In genomic region chr8:128103380-128103779, GRCm38 (mm10) we compare ENCODE assay signal across 23 mouse cellular contexts.
"Had no signal": no experiment of that assay in that cellular context is flagged by ENCODE, and none has a peak within 500 bp of the region (broad histone marks: within the 10 kb centered on the region; RNA-seq: fewer than 3 reads in every experiment).

No protein-coding gene starts in this region.

- ATAC-seq: inflammation-experienced regulatory T-cells, adult 6 months; intestine, embryonic 16.5 days; liver, postnatal 0 days; lung, postnatal 0 days had no signal

- H3K4me3 ChIP-seq: left cerebral cortex, adult 2 months; limb, embryonic 12.5 days; limb, embryonic 15.5 days; neural tube, embryonic 12.5 days; neural tube, embryonic 15.5 days; stomach, embryonic 15.5 days had no signal

- H3K9me3 ChIP-seq: limb, embryonic 12.5 days; limb, embryonic 15.5 days; neural tube, embryonic 12.5 days; neural tube, embryonic 15.5 days; stomach, embryonic 15.5 days had no signal

- H3K27me3 ChIP-seq: limb, embryonic 12.5 days; limb, embryonic 15.5 days; neural tube, embryonic 12.5 days; neural tube, embryonic 15.5 days; stomach, embryonic 15.5 days had no signal

- H3K36me3 ChIP-seq: limb, embryonic 12.5 days; limb, embryonic 15.5 days; neural tube, embryonic 12.5 days; neural tube, embryonic 15.5 days; stomach, embryonic 15.5 days had no signal

- DNase-seq: kidney, adult 18-20 months; kidney, adult 9 months; kidney, postnatal 25 days; layer of hippocampus, postnatal 36 days; liver, postnatal 0 days; lung, embryonic 14.5 days; midbrain, embryonic 14.5 days; right cerebral cortex, adult 18-20 months; right cerebral cortex, postnatal 14 days; right cerebral cortex, postnatal 4 days; thymus, adult 18-20 months; thymus, postnatal 4 days had no signal

- H3K27ac ChIP-seq: left cerebral cortex, adult 2 months; limb, embryonic 12.5 days; limb, embryonic 15.5 days; liver, embryonic 14.5 days; macrophage; neural tube, embryonic 12.5 days; neural tube, embryonic 15.5 days; stomach, embryonic 15.5 days had no signal

- H3K4me1 ChIP-seq: limb, embryonic 12.5 days; limb, embryonic 15.5 days; neural tube, embryonic 12.5 days; stomach, embryonic 15.5 days had no signal
